Mouse (Mus musculus): ENCODE measurements around the gene Fbxo28.

GRCm38 (mm10) chr1:182338961-182339565 lies 2.4 kb downstream of the Fbxo28 start:
- no peak for TF ChIP-seq POLR2A (IDR thresholded peaks at IDR 0.05; ENCODE audit: insufficient read length, low read depth)
- TF ChIP-seq TCF3 (IDR thresholded peaks at IDR 0.05; ENCODE audit: insufficient read length, low read depth) = no peak

All from myocyte (in vitro differentiated cells).